Mouse (Mus musculus) heart, postnatal 0 days (tissue): ENCODE results near the gene Lpp.

Experiments
- CTCF ChIP-seq: IDR thresholded peaks from 2 replicates; pipeline ENCODE4 v1.5.1; 2016; ENCODE audit warnings: antibody characterized with exemption, control low read depth, low read depth
- EP300 ChIP-seq: IDR thresholded peaks from 2 replicates; pipeline ENCODE4 v1.6.1; 2016; ENCODE audit warnings: antibody characterized with exemption, low read depth

GRCm38 (mm10) chr16:24788973-24789372, 395.7 kb downstream of the Lpp start:
- TF ChIP-seq CTCF (no peak), EP300 (no peak)
